ENCODE assay signal across 9 mouse cellular contexts in the genomic region with DNA sequence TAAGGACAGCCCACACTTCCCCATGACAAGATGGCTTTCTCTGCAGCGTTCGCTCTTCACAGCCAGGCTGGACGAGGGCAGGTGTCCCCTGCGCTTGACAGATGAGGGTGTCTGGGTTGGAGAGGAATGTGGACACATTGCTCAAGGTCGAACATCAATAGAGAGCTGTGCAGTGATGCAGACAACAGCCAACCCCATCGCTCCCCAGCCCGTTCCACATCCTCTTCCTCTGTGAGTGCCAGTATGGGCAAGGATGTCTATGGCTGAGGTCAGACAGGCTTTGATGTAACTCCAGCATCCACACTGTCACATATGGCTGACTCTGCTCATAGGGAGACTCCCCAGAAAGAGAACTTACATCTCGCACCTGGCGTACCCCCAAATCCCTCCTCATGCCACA. TPM values are rescaled to one million over a fixed set of nuclear protein-coding genes. Genes with fewer than 3 reads are reported as not detected.
DNase-seq lines count a peak whose midpoint lies in the region; ATAC-seq and TF ChIP-seq lines count a peak whose summit lies in the region.
"Had no signal": no experiment of that assay in that cellular context is flagged by ENCODE, and none has a peak within 500 bp of the region (broad histone marks: within the 10 kb centered on the region; RNA-seq: fewer than 3 reads in every experiment).

No protein-coding gene starts in this region.

- H3K4me3 ChIP-seq in left cerebral cortex, adult 2 months = no peak overlapping the region
- no peak overlapping the region for H3K4me3 ChIP-seq in hindbrain, embryonic 11.5 days (ENCODE audit: low read depth, low read length)
- H3K4me3 ChIP-seq in neural tube, embryonic 12.5 days = no peak overlapping the region
- H3K4me3 ChIP-seq: liver, embryonic 13.5 days had no signal

- H3K27me3 ChIP-seq in hindbrain, embryonic 11.5 days (ENCODE audit: control insufficient read depth, insufficient read depth, low read length) = no peaks in the 10 kb centered on the region
- H3K27me3 ChIP-seq in neural tube, embryonic 12.5 days (replicated peaks) = no peaks in the 10 kb centered on the region
- H3K27me3 ChIP-seq: liver, embryonic 13.5 days had no signal

- no peaks in the 10 kb centered on the region for H3K36me3 ChIP-seq in hindbrain, embryonic 11.5 days (ENCODE audit: control insufficient read depth, insufficient read depth, low read length)
- no peaks in the 10 kb centered on the region for H3K36me3 ChIP-seq in neural tube, embryonic 12.5 days
- H3K36me3 ChIP-seq: liver, embryonic 13.5 days had no signal

- peak overlapping the region; percentile 31; the same call in 1 of the 2 replicates for H3K9ac ChIP-seq in hindbrain, embryonic 11.5 days (ENCODE audit: low read depth, low read length)
- peak overlapping the region; percentile 40; the same call in 1 of the 2 replicates for H3K9ac ChIP-seq in neural tube, embryonic 12.5 days
- H3K9ac ChIP-seq: liver, embryonic 13.5 days had no signal

- 76% methylated on average over 9 of the region's 9 CpGs for WGBS in hindbrain, embryonic 11.5 days
- WGBS in neural tube, embryonic 12.5 days = 80% methylated on average over 9 of the region's 9 CpGs

- intact Hi-C loops in left cerebral cortex, adult 2 months (cut with DNase I) = no loop called here
- intact Hi-C loops in left cerebral cortex, postnatal 25 days (cut with DNase I) = no loop called here
- intact Hi-C loops in left cerebral cortex, postnatal 14 days (cut with DNase I) = no loop called here

- peak; percentile 40 for DNase-seq in adrenal gland, postnatal 14 days
- no peak for DNase-seq in adrenal gland, postnatal 36 days
- no peak for DNase-seq in left cerebral cortex, adult 2 months (ENCODE audit: extremely low spot score in 1 of 2, low spot score in 2 of 2)
- no peak for DNase-seq in left cerebral cortex, postnatal 25 days (ENCODE audit: low spot score in 2 of 2)
- no peak for DNase-seq in hindbrain, embryonic 11.5 days (ENCODE audit: low spot score)
- DNase-seq in urinary bladder, adult 18-20 months (ENCODE audit: low spot score in 2 of 2) = no peak
- DNase-seq in left cerebral cortex, postnatal 14 days (ENCODE audit: low spot score in 2 of 2) = no peak
- DNase-seq: liver, embryonic 13.5 days had no signal

- peak overlapping the region; percentile 92 for H3K27ac ChIP-seq in left cerebral cortex, adult 2 months
- H3K27ac ChIP-seq in hindbrain, embryonic 11.5 days (ENCODE audit: low read depth, low read length) = peak overlapping the region; percentile 91
- H3K27ac ChIP-seq in neural tube, embryonic 12.5 days = peak overlapping the region; percentile 48; the same call in 1 of the 2 replicates
- H3K27ac ChIP-seq: liver, embryonic 13.5 days had no signal

- no peak for ATAC-seq in hindbrain, embryonic 11.5 days (ENCODE audit: low FRiP score)
- ATAC-seq in neural tube, embryonic 12.5 days (ENCODE audit: low FRiP score, low read depth) = no peak

- no peak overlapping the region for H3K4me2 ChIP-seq in hindbrain, embryonic 11.5 days (replicated peaks; ENCODE audit: low read depth, low read length)
- H3K4me2 ChIP-seq in neural tube, embryonic 12.5 days (replicated peaks) = no peak overlapping the region
- H3K4me2 ChIP-seq: liver, embryonic 13.5 days had no signal

- no peaks in the 10 kb centered on the region for H3K9me3 ChIP-seq in hindbrain, embryonic 11.5 days (ENCODE audit: control insufficient read depth, low read length)
- H3K9me3 ChIP-seq in neural tube, embryonic 12.5 days = no peaks in the 10 kb centered on the region
- H3K9me3 ChIP-seq: liver, embryonic 13.5 days had no signal

- H3K4me1 ChIP-seq in hindbrain, embryonic 11.5 days (replicated peaks; ENCODE audit: control insufficient read depth, insufficient read depth, low read length) = peaks cover 26% of the 10 kb centered on the region
- H3K4me1 ChIP-seq in neural tube, embryonic 12.5 days = peaks cover 75% of the 10 kb centered on the region

- TF ChIP-seq CTCF in left cerebral cortex, adult 2 months (IDR thresholded peaks at IDR 0.05) = no peak

RNA-seq across cellular contexts. Expression of a gene that starts 10.9 kb away (rescaled TPM):
- 26.9 and 32.3 TPM in 2 replicates for total RNA-seq in adrenal gland, postnatal 14 days (2021)
- 10 to 100 TPM; 23.8 to 39.7 TPM for total RNA-seq in adrenal gland, postnatal 36 days (2021)
- total RNA-seq in left cerebral cortex, adult 2 months (2021) = 10 to 100 TPM in 1 of 2 experiments, 1 to 10 TPM in 1; 9.9 to 14.7 TPM
- 1 to 10 TPM; 9.5 to 9.7 TPM for total RNA-seq in left cerebral cortex, postnatal 25 days (2021)
- 1.7 and 2.5 TPM in 2 replicates for polyA plus RNA-seq in hindbrain, embryonic 11.5 days (2014; fragmentation: Nextera tagmentation; extraction: Ambion mirVana)
- 6.7 and 8.1 TPM in 2 replicates for polyA plus RNA-seq in neural tube, embryonic 12.5 days (2016; fragmentation: Nextera tagmentation; extraction: Ambion mirVana)
- total RNA-seq in left cerebral cortex, postnatal 14 days (2021) = 1 to 10 TPM; 6.0 to 8.5 TPM
